Mouse (Mus musculus) hindbrain, embryonic 11.5 days (tissue): ENCODE measurements around the gene 4930558C23Rik. TPM values are rescaled to one million over a fixed set of nuclear protein-coding genes. Genes with fewer than 3 reads are reported as not detected.
"Not testable (repeated sequence)": the region's sequence is repeated elsewhere in the genome, so short reads cannot be mapped to it uniquely, and the experiment has no call there.

Experiments used
- ATAC-seq: fragments of 200-750 bp; cut with Nextera tagmentation; 2 replicates; pipeline ENCODE4 v1.8.0; 2017; ENCODE audit warnings: mild to moderate bottlenecking, moderate TSS enrichment, moderate library complexity; ENCODE audit not compliant: low FRiP score
- DNase-seq: peaks from one replicate; pipeline ENCODE4 v3.0.0-alpha.2; 2015; ENCODE audit warnings: low spot score
- H3K27ac ChIP-seq: fragments of 300-500 bp; sonication (generic); 2 replicates; pipeline ENCODE4 v1.5.1; 2014; ENCODE audit warnings: mild to moderate bottlenecking, low read depth, low read length
- H3K27me3 ChIP-seq: fragments of 300-500 bp; sonication (generic); 2 replicates; pipeline ENCODE4 v1.6.1; 2014; ENCODE audit warnings: mild to moderate bottlenecking, low read length, moderate library complexity, mixed read lengths; ENCODE audit not compliant: control insufficient read depth, insufficient read depth
- H3K36me3 ChIP-seq: fragments of 300-500 bp; sonication (generic); 2 replicates; pipeline ENCODE4 v1.6.1; 2014; ENCODE audit warnings: mild to moderate bottlenecking, low read length, moderate library complexity, mixed read lengths; ENCODE audit not compliant: control insufficient read depth, insufficient read depth
- H3K4me1 ChIP-seq: fragments of 300-500 bp; sonication (generic); replicated peaks from 2 replicates; pipeline ENCODE4 v1.6.1; 2014; ENCODE audit warnings: low read length, mixed read lengths; ENCODE audit not compliant: control insufficient read depth, insufficient read depth
- H3K4me2 ChIP-seq: fragments of 300-500 bp; sonication (generic); replicated peaks from 2 replicates; pipeline ENCODE4 v1.6.1; 2014; ENCODE audit warnings: mild to moderate bottlenecking, low read depth, low read length
- H3K4me3 ChIP-seq: fragments of 300-500 bp; sonication (generic); 2 replicates; pipeline ENCODE4 v1.5.1; 2014; ENCODE audit warnings: low read depth, low read length
- H3K9ac ChIP-seq: fragments of 300-500 bp; sonication (generic); 2 replicates; pipeline ENCODE4 v1.6.1; 2014; ENCODE audit warnings: low read depth, low read length
- H3K9me3 ChIP-seq: fragments of 300-500 bp; sonication (generic); 2 replicates; pipeline ENCODE4 v1.6.1; 2016; ENCODE audit warnings: low read length; ENCODE audit not compliant: control insufficient read depth
- WGBS: fragments of 180-500 bp; shearing (Covaris S2); extraction: QIAGEN DNeasy Blood & Tissue Kit; methylation state at CpG from one replicate; pipeline ENCODE4 v1.1.7; 2014; 5-methylcytosine and 5-hydroxymethylcytosine counted together
- polyA plus RNA-seq: library from polyadenylated mRNA; unstranded; fragments of >200 nt; fragmentation: Nextera tagmentation; extraction: Ambion mirVana; gene quantifications from 2 replicates; pipeline ENCODE4 v1.2.1, GENCODE M21; 2014

The 4930558C23Rik gene
- polyA plus RNA-seq, 1 experiment from 2014 or later: not detected

- Histone ChIP-seq H3K4me1 (no peaks in the 10 kb centered on the region), H3K4me2 (peak within 1 kb of the TSS; percentile 71), H3K36me3 (no peaks in the 10 kb centered on the region), H3K27me3 (no peaks in the 10 kb centered on the region), H3K27ac (peak within 1 kb of the TSS; percentile 71), H3K9me3 (no peaks in the 10 kb centered on the region), H3K9ac (peak within 1 kb of the TSS; percentile 84), H3K4me3 (peak within 1 kb of the TSS; percentile 91)
- ATAC-seq: peak; percentile 100
- under 1% methylated on average over 47 of the region's 47 CpGs for WGBS
- peak; percentile 94 for DNase-seq
Measured at GRCm38 (mm10) chr3:95434136-95434982, 31.7 kb upstream of the 4930558C23Rik start, which contains the start of gene Arnt. Gene Arnt (plus strand): TSS chr3:95434388.

DNA sequence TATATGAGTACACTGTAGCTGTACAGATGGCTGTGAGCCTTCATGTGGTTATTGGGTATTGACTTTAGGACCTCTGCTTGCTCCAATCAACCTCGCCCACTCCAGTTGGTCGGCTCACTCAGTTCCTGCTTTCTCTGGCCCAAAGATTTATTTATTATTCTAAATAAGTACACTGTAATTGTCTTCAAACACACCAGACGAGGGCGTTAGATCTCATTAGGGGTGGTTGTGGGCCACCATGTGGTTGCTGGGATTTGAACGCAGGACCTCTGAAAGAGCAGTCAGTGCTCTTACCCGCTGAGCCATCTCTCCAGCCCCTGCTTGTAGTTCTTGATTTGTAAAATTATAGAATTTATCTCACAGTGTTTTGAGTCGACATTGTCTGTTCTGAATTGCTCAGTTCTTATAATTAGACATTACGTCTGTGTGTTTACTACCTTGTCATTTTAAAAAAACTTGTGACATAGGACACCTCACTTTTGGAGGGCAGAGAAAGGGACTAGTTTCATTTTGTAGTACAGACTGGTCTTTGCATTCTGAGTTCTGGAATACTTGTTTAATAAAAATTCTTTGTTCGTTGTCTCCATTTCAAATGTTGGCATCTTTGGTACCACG lies 30.8 kb upstream of the 4930558C23Rik start:
- Histone ChIP-seq H3K27ac (no peak overlapping the region), H3K4me2 (no peak overlapping the region), H3K36me3 (no peaks in the 10 kb centered on the region), H3K27me3 (no peaks in the 10 kb centered on the region), H3K4me1 (no peaks in the 10 kb centered on the region), H3K9me3 (no peaks in the 10 kb centered on the region), H3K4me3 (peak overlapping the region; percentile 91; the same call in 1 of the 2 replicates), H3K9ac (no peak overlapping the region)
- 75% methylated on average over 10 of the region's 10 CpGs for WGBS
- DNase-seq (no peak), ATAC-seq (no peak)

DNA sequence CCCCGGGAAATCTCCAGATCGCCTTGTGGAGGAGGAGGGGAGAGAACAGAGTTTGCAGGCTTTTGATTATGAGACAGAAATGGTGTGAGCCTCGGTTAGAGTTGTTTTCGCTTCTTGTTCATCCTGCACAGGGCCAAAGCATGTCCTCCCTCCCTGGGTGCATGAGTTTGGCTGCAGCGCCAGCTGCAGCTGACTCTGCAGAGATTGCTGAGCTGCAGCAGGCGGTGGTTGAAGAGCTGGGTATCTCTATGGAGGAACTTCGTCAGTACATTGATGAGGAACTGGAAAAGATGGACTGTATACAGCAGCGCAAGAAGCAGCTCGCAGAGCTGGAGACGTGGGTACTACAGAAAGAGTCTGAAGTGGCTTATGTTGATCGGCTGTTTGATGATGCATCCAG lies 25.8 kb upstream of the 4930558C23Rik start:
- H3K9me3 ChIP-seq, ATAC-seq, H3K9ac ChIP-seq, H3K4me1 ChIP-seq, H3K27me3 ChIP-seq, H3K4me3 ChIP-seq, H3K27ac ChIP-seq, H3K36me3 ChIP-seq, H3K4me2 ChIP-seq, DNase-seq: not testable (repeated sequence)
- WGBS: 63% methylated on average over 4 of the region's 11 CpGs

- 27% methylated on average over 9 of the region's 21 CpGs for WGBS
- H3K4me3 ChIP-seq: peak overlapping the region; percentile 29
- ATAC-seq: peak; percentile 38
Measured at GRCm38 (mm10) chr3:95427891-95428238, 25.2 kb upstream of the 4930558C23Rik start.

GRCm38 (mm10) chr3:95427117-95427890 lies 24.7 kb upstream of the 4930558C23Rik start:
- peak; percentile 16 for DNase-seq
- peak overlapping the region; percentile 32 for H3K4me2 ChIP-seq
- H3K4me3 ChIP-seq: peak overlapping the region; percentile 29
- not testable (repeated sequence) for H3K36me3 ChIP-seq, H3K9me3 ChIP-seq, H3K27ac ChIP-seq, H3K4me1 ChIP-seq, H3K27me3 ChIP-seq, H3K9ac ChIP-seq
- 55% methylated on average over 8 of the region's 33 CpGs for WGBS
- ATAC-seq: peak; percentile 71

More at GRCm38 (mm10) chr3:95427891-95428238, 25.2 kb upstream of the 4930558C23Rik start:
- H3K27me3 ChIP-seq, H3K4me1 ChIP-seq, H3K27ac ChIP-seq, H3K9me3 ChIP-seq, H3K36me3 ChIP-seq, H3K9ac ChIP-seq: not testable (repeated sequence)
- peak overlapping the region; percentile 32 for H3K4me2 ChIP-seq
- peak; percentile 30 for DNase-seq

DNA sequence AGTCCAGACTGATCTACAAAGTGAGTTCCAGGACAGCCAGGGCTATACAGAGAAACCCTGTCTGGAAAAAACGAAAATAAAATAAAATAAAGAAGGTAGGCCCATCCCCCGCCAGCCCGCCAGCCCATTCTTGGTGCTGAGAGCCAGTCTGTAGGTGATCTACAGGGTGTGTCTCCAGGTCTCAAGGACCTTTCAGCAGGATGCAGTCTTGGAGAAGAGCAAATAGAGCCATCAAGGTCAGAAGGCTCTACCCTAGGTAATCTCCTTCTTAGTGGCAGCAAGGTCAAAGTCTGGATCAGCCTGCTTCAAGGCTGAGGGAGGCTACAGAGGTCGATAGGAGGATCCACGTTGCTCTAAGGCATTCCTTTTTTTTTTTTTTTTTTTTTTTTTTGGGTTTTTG lies 23.8 kb upstream of the 4930558C23Rik start:
- H3K36me3 ChIP-seq, H3K4me3 ChIP-seq, H3K9ac ChIP-seq, H3K4me2 ChIP-seq, DNase-seq, H3K27ac ChIP-seq, H3K27me3 ChIP-seq, H3K4me1 ChIP-seq, ATAC-seq, H3K9me3 ChIP-seq: not testable (repeated sequence)
- 88% methylated on average over 5 of the region's 5 CpGs for WGBS

DNA sequence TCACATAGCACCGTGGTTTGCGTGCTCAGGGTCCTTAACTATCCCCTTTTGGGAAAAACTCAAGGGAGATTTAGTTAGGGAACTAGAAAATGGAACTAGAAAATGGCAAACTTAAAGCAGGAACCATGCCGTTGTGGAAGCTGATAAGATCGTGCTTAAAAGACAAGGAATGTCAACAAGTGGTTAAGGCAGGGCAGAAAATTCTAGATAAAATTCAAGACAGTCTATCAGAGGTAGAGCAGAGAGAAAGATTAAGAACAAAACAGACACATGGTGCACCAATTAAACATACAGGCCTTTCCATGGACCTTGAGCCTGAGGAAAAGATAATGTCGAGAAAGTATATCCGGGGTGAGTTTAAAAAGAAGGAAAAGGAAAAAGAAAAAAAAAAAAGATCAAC lies 15.2 kb upstream of the 4930558C23Rik start:
- WGBS: 96% methylated on average over 6 of the region's 6 CpGs
- no peak overlapping the region for H3K4me3 ChIP-seq
- H3K36me3 ChIP-seq: no peaks in the 10 kb centered on the region
- no peak overlapping the region for H3K9ac ChIP-seq
- H3K27me3 ChIP-seq: no peaks in the 10 kb centered on the region
- DNase-seq (no peak), ATAC-seq (no peak)
- H3K4me1 ChIP-seq: no peaks in the 10 kb centered on the region
- H3K27ac ChIP-seq: no peak overlapping the region
- H3K9me3 ChIP-seq: no peaks in the 10 kb centered on the region
- no peak overlapping the region for H3K4me2 ChIP-seq

DNA sequence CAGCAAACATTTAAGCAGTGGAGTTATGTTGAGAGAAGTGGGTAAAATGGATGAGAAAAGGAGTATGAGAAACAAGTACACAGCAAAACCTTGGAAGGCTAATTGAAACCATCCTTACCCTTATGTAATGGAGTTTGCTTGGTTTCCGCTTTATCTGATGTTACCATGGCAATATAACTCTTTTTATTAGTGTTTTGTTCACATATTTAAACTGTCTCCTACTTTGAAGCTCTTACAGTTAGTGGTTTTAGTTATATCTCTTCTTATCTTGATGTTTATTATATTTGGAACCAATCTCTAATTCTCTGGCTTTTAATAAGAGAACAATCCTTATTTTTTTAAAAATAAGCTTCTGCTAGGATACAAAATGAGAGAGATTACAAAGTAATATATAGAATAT lies 9.6 kb upstream of the 4930558C23Rik start:
- Histone ChIP-seq H3K4me1 (no peaks in the 10 kb centered on the region), H3K9ac (no peak overlapping the region), H3K27ac (no peak overlapping the region), H3K4me2 (no peak overlapping the region), H3K9me3 (no peaks in the 10 kb centered on the region), H3K4me3 (no peak overlapping the region), H3K27me3 (no peaks in the 10 kb centered on the region), H3K36me3 (no peaks in the 10 kb centered on the region)
- 95% methylated on average over 1 of the region's 1 CpGs for WGBS
- DNase-seq (no peak), ATAC-seq (no peak)
